ENCODE assay signal across 9 mouse cellular contexts in the genomic region with DNA sequence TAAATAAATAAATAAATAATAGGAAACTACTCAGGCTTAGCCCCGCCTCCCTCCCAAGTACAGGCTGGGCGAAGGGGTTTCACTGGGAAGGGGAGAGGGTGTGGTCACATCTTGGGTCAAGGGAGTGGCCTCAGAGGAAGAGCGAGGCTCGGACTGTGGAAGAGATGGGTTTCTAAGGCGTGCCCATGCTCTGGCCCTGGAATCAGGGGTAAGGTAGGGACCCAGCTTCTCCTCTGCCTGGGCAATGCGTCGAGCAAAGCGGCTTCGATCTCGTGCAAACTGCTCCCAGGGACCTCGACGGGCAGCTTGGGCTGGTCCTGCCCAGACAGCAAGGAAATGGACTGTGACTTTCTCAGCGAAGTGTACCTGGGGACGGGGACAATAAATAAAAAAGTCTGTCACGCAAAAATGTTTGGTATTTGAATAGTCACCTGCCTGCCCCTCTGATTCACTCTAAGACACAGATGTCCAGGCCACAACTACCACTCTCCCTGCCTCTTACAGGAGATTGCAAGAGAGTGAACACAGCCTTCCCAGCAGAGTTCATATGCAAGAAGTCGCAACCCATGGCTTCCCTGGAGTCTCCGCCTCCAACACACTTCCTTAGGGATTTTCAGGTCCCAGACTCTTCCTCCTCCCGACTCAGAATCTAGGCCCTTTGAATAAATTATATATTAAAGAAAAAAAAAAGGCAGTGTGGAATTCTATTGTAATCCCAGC. TPM values are rescaled to one million over a fixed set of nuclear protein-coding genes. Genes with fewer than 3 reads are reported as not detected.
DNase-seq lines count a peak whose midpoint lies in the region; ATAC-seq and TF ChIP-seq lines count a peak whose summit lies in the region.
"Had no signal": no experiment of that assay in that cellular context is flagged by ENCODE, and none has a peak within 500 bp of the region (broad histone marks: within the 10 kb centered on the region; RNA-seq: fewer than 3 reads in every experiment).

No protein-coding gene starts in this region.

- H3K36me3 ChIP-seq in heart, embryonic 10.5 days, result peaks cover 17% of the 10 kb centered on the region; the same call in 1 of the 2 replicates
- peaks cover 12% of the 10 kb centered on the region for H3K36me3 ChIP-seq in ES-Bruce4 (ENCODE audit: control insufficient read depth, insufficient read depth, low read length, poor library complexity, severe bottlenecking)
- H3K36me3 ChIP-seq in embryonic facial prominence, embryonic 13.5 days, result peaks cover 17% of the 10 kb centered on the region
- H3K36me3 ChIP-seq in limb, embryonic 15.5 days, result peaks cover 7% of the 10 kb centered on the region; the same call in 1 of the 2 replicates

- no peak for DNase-seq in heart, embryonic 10.5 days (ENCODE audit: low spot score)
- DNase-seq in heart, postnatal 36 days, result no peak
- no peak for DNase-seq in urinary bladder, postnatal 14 days (ENCODE audit: low spot score)
- DNase-seq in urinary bladder, postnatal 10 days (ENCODE audit: low spot score), result no peak
- no peak for DNase-seq in right cerebral cortex, postnatal 4 days
- DNase-seq: lung, postnatal 14 days had no signal

- H3K4me2 ChIP-seq in embryonic facial prominence, embryonic 13.5 days, result peak overlapping the region; percentile 30
- peak overlapping the region; percentile 26; the same call in 1 of the 2 replicates for H3K4me2 ChIP-seq in limb, embryonic 15.5 days

- 0 out of 2 replicates have a peak, but pooled peaks have one; percentile 21 for ATAC-seq in embryonic facial prominence, embryonic 13.5 days (ENCODE audit: insufficient number of reproducible peaks, insufficient read depth, low FRiP score, low TSS enrichment, low read depth)
- ATAC-seq in limb, embryonic 15.5 days (ENCODE audit: insufficient number of reproducible peaks, low FRiP score, low TSS enrichment, low read depth), result no peak

- no peaks in the 10 kb centered on the region for H3K9me3 ChIP-seq in heart, embryonic 10.5 days
- no peaks in the 10 kb centered on the region for H3K9me3 ChIP-seq in ES-Bruce4 (replicated peaks; ENCODE audit: control insufficient read depth, insufficient read depth, low read length, poor library complexity, severe bottlenecking)
- no peaks in the 10 kb centered on the region for H3K9me3 ChIP-seq in embryonic facial prominence, embryonic 13.5 days
- no peaks in the 10 kb centered on the region for H3K9me3 ChIP-seq in limb, embryonic 15.5 days

- H3K4me1 ChIP-seq in heart, embryonic 10.5 days, result peaks cover 30% of the 10 kb centered on the region
- peaks cover 2% of the 10 kb centered on the region for H3K4me1 ChIP-seq in ES-Bruce4 (ENCODE audit: control insufficient read depth, insufficient read depth, low read length)
- H3K4me1 ChIP-seq in embryonic facial prominence, embryonic 13.5 days, result peaks cover 36% of the 10 kb centered on the region
- peaks cover 39% of the 10 kb centered on the region for H3K4me1 ChIP-seq in limb, embryonic 15.5 days

- peak overlapping the region; percentile 70 for H3K4me3 ChIP-seq in heart, embryonic 10.5 days
- peak overlapping the region; percentile 35 for H3K4me3 ChIP-seq in ES-Bruce4 (ENCODE audit: low read depth, low read length)
- peak overlapping the region; percentile 9; the same call in 1 of the 2 replicates for H3K4me3 ChIP-seq in embryonic facial prominence, embryonic 13.5 days
- H3K4me3 ChIP-seq in limb, embryonic 15.5 days, result 0 out of 2 replicates have a peak overlapping the region, but pooled peaks have one; percentile 9

- TF ChIP-seq EP300 in ES-Bruce4 (IDR thresholded peaks at IDR 0.05; ENCODE audit: insufficient read depth, low read depth, low read length), result no peak

- H3K9ac ChIP-seq in ES-Bruce4 (ENCODE audit: low read depth, poor library complexity, severe bottlenecking), result peak overlapping the region; percentile 2
- 0 out of 2 replicates have a peak overlapping the region, but pooled peaks have one; percentile 40 for H3K9ac ChIP-seq in embryonic facial prominence, embryonic 13.5 days
- H3K9ac ChIP-seq in limb, embryonic 15.5 days, result no peak overlapping the region

- no peaks in the 10 kb centered on the region for H3K27me3 ChIP-seq in heart, embryonic 10.5 days (ENCODE audit: insufficient read depth, poor library complexity, severe bottlenecking)
- H3K27me3 ChIP-seq in ES-Bruce4 (ENCODE audit: control insufficient read depth, insufficient read depth, low read length, poor library complexity, severe bottlenecking), result no peaks in the 10 kb centered on the region
- H3K27me3 ChIP-seq in embryonic facial prominence, embryonic 13.5 days, result no peaks in the 10 kb centered on the region
- H3K27me3 ChIP-seq in limb, embryonic 15.5 days, result no peaks in the 10 kb centered on the region

- TF ChIP-seq CTCF in ES-Bruce4 (IDR thresholded peaks at IDR 0.05; ENCODE audit: low read depth, low read length), result no peak

- WGBS in heart, embryonic 10.5 days, result 60% methylated on average over 18 of the region's 18 CpGs
- 69% methylated on average over 18 of the region's 18 CpGs for WGBS in embryonic facial prominence, embryonic 13.5 days
- WGBS in limb, embryonic 15.5 days, result 62% methylated on average over 18 of the region's 18 CpGs

- peak overlapping the region; percentile 62 for H3K27ac ChIP-seq in heart, embryonic 10.5 days
- peak overlapping the region; percentile 22 for H3K27ac ChIP-seq in ES-Bruce4 (ENCODE audit: insufficient read depth, low read length)
- H3K27ac ChIP-seq in embryonic facial prominence, embryonic 13.5 days, result no peak overlapping the region
- H3K27ac ChIP-seq in limb, embryonic 15.5 days, result peak overlapping the region; percentile 17; the same call in 1 of the 2 replicates

- intact Hi-C loops in heart, postnatal 36 days (cut with DNase I), result no loop called here

- no peak for TF ChIP-seq POLR2A in ES-Bruce4 (IDR thresholded peaks at IDR 0.05; ENCODE audit: insufficient read depth, low read length)

RNA-seq across cellular contexts. Expression of gene Ppp1r15a, which starts 3.0 kb away (rescaled TPM):
- polyA plus RNA-seq in heart, embryonic 10.5 days (2016; fragmentation: Nextera tagmentation; extraction: Ambion mirVana), result 28.2 and 31.2 TPM in 2 replicates
- 10 to 100 TPM; 32.0 to 32.9 TPM for total RNA-seq in heart, postnatal 36 days (2021)
- 15.5 and 18.6 TPM in 2 replicates for polyA plus RNA-seq in ES-Bruce4 (2011; ENCODE audit: insufficient read depth, insufficient read length, low read depth, missing spikeins)
- polyA plus RNA-seq in embryonic facial prominence, embryonic 13.5 days (2015; fragmentation: Nextera tagmentation; extraction: Ambion mirVana), result 22.9 and 23.0 TPM in 2 replicates
- polyA plus RNA-seq in limb, embryonic 15.5 days (2015; fragmentation: Nextera tagmentation; extraction: Ambion mirVana), result 22.3 and 26.1 TPM in 2 replicates

RNA-seq across cellular contexts. Expression of gene Plekha4, which starts 3.0 kb away (rescaled TPM):
- polyA plus RNA-seq in heart, embryonic 10.5 days (2016; fragmentation: Nextera tagmentation; extraction: Ambion mirVana), result 0.59 and 0.64 TPM in 2 replicates
- total RNA-seq in heart, postnatal 36 days (2021), result 1 to 10 TPM; 2.7 to 3.2 TPM
- polyA plus RNA-seq in ES-Bruce4 (2011; ENCODE audit: insufficient read depth, insufficient read length, low read depth, missing spikeins), result 14.3 and 18.6 TPM in 2 replicates
- 2.9 and 3.8 TPM in 2 replicates for polyA plus RNA-seq in embryonic facial prominence, embryonic 13.5 days (2015; fragmentation: Nextera tagmentation; extraction: Ambion mirVana)
- polyA plus RNA-seq in limb, embryonic 15.5 days (2015; fragmentation: Nextera tagmentation; extraction: Ambion mirVana), result 5.7 and 6.8 TPM in 2 replicates

RNA-seq across cellular contexts. Expression of gene Nucb1, which starts 12.9 kb away (rescaled TPM):
- polyA plus RNA-seq in heart, embryonic 10.5 days (2016; fragmentation: Nextera tagmentation; extraction: Ambion mirVana), result 163 and 198 TPM in 2 replicates
- total RNA-seq in heart, postnatal 36 days (2021), result 100 to 1,000 TPM; 140 to 148 TPM
- 105 and 119 TPM in 2 replicates for polyA plus RNA-seq in ES-Bruce4 (2011; ENCODE audit: insufficient read depth, insufficient read length, low read depth, missing spikeins)
- polyA plus RNA-seq in embryonic facial prominence, embryonic 13.5 days (2015; fragmentation: Nextera tagmentation; extraction: Ambion mirVana), result 198 and 206 TPM in 2 replicates
- 279 and 295 TPM in 2 replicates for polyA plus RNA-seq in limb, embryonic 15.5 days (2015; fragmentation: Nextera tagmentation; extraction: Ambion mirVana)

RNA-seq across cellular contexts. Expression of gene Hsd17b14, which starts 31.6 kb away (rescaled TPM):
- polyA plus RNA-seq in heart, embryonic 10.5 days (2016; fragmentation: Nextera tagmentation; extraction: Ambion mirVana), result 0.42 and 1.2 TPM in 2 replicates
- under 1 TPM; 0.41 to 0.67 TPM for total RNA-seq in heart, postnatal 36 days (2021)
- 55.0 and 62.2 TPM in 2 replicates for polyA plus RNA-seq in ES-Bruce4 (2011; ENCODE audit: insufficient read depth, insufficient read length, low read depth, missing spikeins)
- 0.25 and 0.83 TPM in 2 replicates for polyA plus RNA-seq in embryonic facial prominence, embryonic 13.5 days (2015; fragmentation: Nextera tagmentation; extraction: Ambion mirVana)
- polyA plus RNA-seq in limb, embryonic 15.5 days (2015; fragmentation: Nextera tagmentation; extraction: Ambion mirVana), result 0.74 and 1.1 TPM in 2 replicates

RNA-seq across cellular contexts. Expression of gene Dhdh, which starts 34.5 kb away (rescaled TPM):
- 5.8 and 6.1 TPM in 2 replicates for polyA plus RNA-seq in heart, embryonic 10.5 days (2016; fragmentation: Nextera tagmentation; extraction: Ambion mirVana)
- total RNA-seq in heart, postnatal 36 days (2021), result 1 to 10 TPM; 7.6 to 7.7 TPM
- 15.3 and 15.5 TPM in 2 replicates for polyA plus RNA-seq in ES-Bruce4 (2011; ENCODE audit: insufficient read depth, insufficient read length, low read depth, missing spikeins)
- polyA plus RNA-seq in embryonic facial prominence, embryonic 13.5 days (2015; fragmentation: Nextera tagmentation; extraction: Ambion mirVana), result 4.5 TPM in 2 replicates
- polyA plus RNA-seq in limb, embryonic 15.5 days (2015; fragmentation: Nextera tagmentation; extraction: Ambion mirVana), result 3.1 and 3.3 TPM in 2 replicates

Comparison
In these comparisons a context has a peak if more than half of its experiments do, and no peak if none do; other contexts are left out.
1. H3K4me3 ChIP-seq: peak in every context shown above with its lines; median percentile 70 in heart, embryonic 10.5 days; 35 in ES-Bruce4; 9 in embryonic facial prominence, embryonic 13.5 days; 9 in limb, embryonic 15.5 days.